Mouse (Mus musculus) layer of hippocampus, adult 8-10 months (tissue): ENCODE data around the gene Garnl3. TPM values are rescaled to one million over a fixed set of nuclear protein-coding genes. Genes with fewer than 3 reads are reported as not detected.

Experiments used
- DNase-seq, 2 experiments: peaks; one replicate each; pipeline ENCODE4 v3.0.0; 2022; ENCODE audit warnings: low spot score in 2 of 2
- total RNA-seq, 4 experiments: library from RNA; stranded (reverse); gene quantifications; 2 replicates each; pipeline ENCODE4 v1.2.4; 2022

Garnl3 gene
- total RNA-seq, 4 experiments from 2014 or later = 36.0 to 49.4 (median 43.5) TPM

GRCm38 (mm10) chr2:32939418-32939817, 192.0 kb downstream of the Garnl3 start:
- DNase-seq = no peak

GRCm38 (mm10) chr2:32938741-32939140, 192.7 kb downstream of the Garnl3 start:
- no peak for DNase-seq

Other genes with a start within 250 kb of the Garnl3 start
- 100 to 1,000 TPM; 120 to 150 (median 129) TPM for gene Rpl12, start 170.1 kb downstream of the Garnl3 start, total RNA-seq
- 10 to 100 TPM; 35.1 to 39.9 (median 38.6) TPM for gene Lrsam1, start 170.0 kb downstream of the Garnl3 start, total RNA-seq
- 10 to 100 TPM; 19.7 to 23.1 (median 21.8) TPM for gene Slc2a8, start 149.6 kb downstream of the Garnl3 start, total RNA-seq
- 1 to 10 TPM; 1.5 to 3.7 (median 2.4) TPM for gene Angptl2, start 84.4 kb upstream of the Garnl3 start, total RNA-seq
- gene Ralgps1, start 239.8 kb upstream of the Garnl3 start, total RNA-seq = 10 to 100 TPM; 57.9 to 79.2 (median 69.1) TPM